Mouse (Mus musculus) olfactory bulb, adult 2 months (tissue): ENCODE measurements around the gene Ubn2.

ENCODE experiments used
- CTCF ChIP-seq: fragments of 200-500 bp; IDR thresholded peaks from 2 replicates; pipeline ENCODE4 v1.5.1; 2012; ENCODE audit warnings: low read depth, mild to moderate bottlenecking, low read length, moderate library complexity; ENCODE audit not compliant: insufficient read depth
- POLR2A ChIP-seq: fragments of 200-500 bp; IDR thresholded peaks from 2 replicates; pipeline ENCODE4 v1.6.1; 2012; ENCODE audit warnings: mild to moderate bottlenecking, low read depth, low read length, moderate library complexity; ENCODE audit not compliant: insufficient read depth

DNA sequence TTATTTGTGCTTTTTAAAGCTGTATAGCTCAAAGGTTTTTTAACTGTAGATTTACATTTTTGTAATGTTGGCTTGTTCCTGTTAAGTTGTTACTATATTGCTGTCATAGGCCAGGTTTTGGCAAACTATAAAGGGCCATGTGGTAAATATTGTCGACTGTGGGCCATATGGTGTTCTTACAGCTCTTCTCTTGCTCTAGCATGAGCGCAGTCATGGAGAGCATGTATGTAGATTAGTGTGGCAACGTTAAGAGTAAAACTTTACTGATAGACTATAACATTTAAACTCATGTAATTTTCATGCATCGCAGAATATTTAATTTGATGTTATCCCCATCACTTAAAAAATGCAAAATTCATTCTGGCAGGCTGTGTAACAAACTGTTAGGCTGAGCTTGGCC is 19.3 kb downstream of the Ubn2 start:
- TF ChIP-seq CTCF: no peak
- TF ChIP-seq POLR2A: no peak
